Mouse (Mus musculus) CH12.LX (cell line): ENCODE results near the gene Igsf10. TPM values are rescaled to one million over a fixed set of nuclear protein-coding genes. Genes with fewer than 3 reads are reported as not detected.
"Not testable (repeated sequence)": the region's sequence is repeated elsewhere in the genome, so short reads cannot be mapped to it uniquely, and the experiment has no call there.

ENCODE experiments used
- DNase-seq: peaks from one replicate; pipeline ENCODE4 v3.0.0-alpha.2; 2013; ENCODE audit errors: extremely low read depth
- H3K27ac ChIP-seq: 2 replicates; pipeline ENCODE4 v1.5.1; 2012; ENCODE audit warnings: low read depth, mild to moderate bottlenecking, control low read depth, moderate library complexity; ENCODE audit not compliant: insufficient read depth
- H3K27me3 ChIP-seq: replicated peaks from 2 replicates; pipeline ENCODE3; 2012; ENCODE audit warnings: inconsistent platforms
- H3K36me3 ChIP-seq, 2 experiments: replicated peaks in 1 of 2; 2 replicates each; pipeline versions ENCODE3 to v1.6.1; 2012; ENCODE audit warnings: inconsistent platforms in 1 of 2, low read length in 1 of 2, mild to moderate bottlenecking in 1 of 2, mixed read lengths in 1 of 2, moderate library complexity in 1 of 2; ENCODE audit not compliant: control insufficient read depth in 1 of 2, insufficient read depth in 1 of 2
- H3K4me1 ChIP-seq, 2 experiments: 2 replicates each; pipeline ENCODE4 v1.6.1; 2012; ENCODE audit warnings: inconsistent platforms in 1 of 2, moderate library complexity in 1 of 2; ENCODE audit not compliant: insufficient read depth in 2 of 2, control insufficient read depth in 1 of 2
- H3K4me2 ChIP-seq: 2 replicates; pipeline ENCODE4 v1.6.1; 2012; ENCODE audit warnings: low read depth, mild to moderate bottlenecking, control low read depth; ENCODE audit not compliant: poor library complexity, insufficient read depth, severe bottlenecking
- H3K4me3 ChIP-seq, 3 experiments: fragments of 150-350 bp in 1 of 3; sonication (generic) in 1 of 3; replicated peaks in 1 of 3; 2 replicates each; pipeline versions ENCODE3 to v1.5.1; 2011 to 2012; ENCODE audit warnings: low read depth in 2 of 3, low read length in 2 of 3, mild to moderate bottlenecking in 2 of 3, moderate library complexity in 2 of 3, control low read depth in 1 of 3, improper control_type of control experiment in 1 of 3, inconsistent platforms in 1 of 3, mixed read lengths in 1 of 3; ENCODE audit not compliant: poor library complexity in 1 of 3
- H3K79me2 ChIP-seq: replicated peaks from 2 replicates; pipeline ENCODE4 v1.6.1; 2012; ENCODE audit warnings: mild to moderate bottlenecking, moderate library complexity; ENCODE audit not compliant: control insufficient read depth, poor library complexity, insufficient read depth, severe bottlenecking; ENCODE audit errors: extremely low read depth
- H3K9ac ChIP-seq: 2 replicates; pipeline ENCODE4 v1.6.1; 2012; ENCODE audit warnings: low read depth, mild to moderate bottlenecking, control low read depth, moderate library complexity; ENCODE audit not compliant: insufficient read depth
- H3K9me3 ChIP-seq: replicated peaks from 2 replicates; pipeline ENCODE3; 2012; ENCODE audit warnings: low read length, inconsistent platforms, mixed read lengths
- BHLHE40 ChIP-seq: IDR thresholded peaks from 2 replicates; pipeline ENCODE4 v1.6.1; 2011; ENCODE audit warnings: mild to moderate bottlenecking, low read depth, low read length, improper control_type of control experiment
- CHD1 ChIP-seq: IDR thresholded peaks from 2 replicates; pipeline ENCODE4 v1.6.1; 2012; ENCODE audit warnings: low read depth, low read length, improper control_type of control experiment, inconsistent platforms
- CHD2 ChIP-seq: IDR thresholded peaks from 2 replicates; pipeline ENCODE4 v1.6.1; 2011; ENCODE audit warnings: low read length, improper control_type of control experiment
- E2F4 ChIP-seq: IDR thresholded peaks from 2 replicates; pipeline ENCODE4 v1.6.1; 2011; ENCODE audit warnings: low read depth, low read length, improper control_type of control experiment; ENCODE audit not compliant: insufficient replicate concordance
- ELF1 ChIP-seq: IDR thresholded peaks from 2 replicates; pipeline ENCODE4 v1.6.1; 2014; ENCODE audit warnings: low read depth, mild to moderate bottlenecking, inconsistent platforms, low read length, improper control_type of control experiment
- EP300 ChIP-seq: IDR thresholded peaks from 2 replicates; pipeline ENCODE4 v1.6.1; 2011; ENCODE audit warnings: low read length, improper control_type of control experiment
- ETS1 ChIP-seq: conservative IDR thresholded peaks from 2 replicates; pipeline ENCODE4 v1.6.1; 2012; ENCODE audit warnings: low read depth, mild to moderate bottlenecking, inconsistent platforms, low read length, improper control_type of control experiment, moderate library complexity
- GABPA ChIP-seq: IDR thresholded peaks from 2 replicates; pipeline ENCODE4 v1.6.1; 2012; ENCODE audit warnings: low read depth, low read length, improper control_type of control experiment, inconsistent platforms; ENCODE audit not compliant: insufficient replicate concordance
- HCFC1 ChIP-seq: IDR thresholded peaks from 2 replicates; pipeline ENCODE4 v1.6.1; 2012; ENCODE audit warnings: low read depth, mild to moderate bottlenecking, inconsistent platforms, low read length, improper control_type of control experiment
- IRF4 ChIP-seq: IDR thresholded peaks from 2 replicates; pipeline ENCODE4 v1.6.1; 2014; ENCODE audit warnings: low read depth, mild to moderate bottlenecking, inconsistent platforms, low read length, improper control_type of control experiment
- JUN ChIP-seq: IDR thresholded peaks from 2 replicates; pipeline ENCODE4 v1.6.1; 2011; ENCODE audit warnings: low read depth, mild to moderate bottlenecking, low read length, improper control_type of control experiment, moderate library complexity; ENCODE audit not compliant: insufficient read depth
- JUND ChIP-seq: conservative IDR thresholded peaks from 2 replicates; pipeline ENCODE4 v1.6.1; 2011; ENCODE audit warnings: low read depth, low read length, improper control_type of control experiment
- MAX ChIP-seq: IDR thresholded peaks from 2 replicates; pipeline ENCODE4 v1.6.1; 2011; ENCODE audit warnings: low read length, improper control_type of control experiment
- MEF2A ChIP-seq: IDR thresholded peaks from 2 replicates; pipeline ENCODE4 v1.6.1; 2014; ENCODE audit warnings: low read depth, mild to moderate bottlenecking, inconsistent platforms, low read length, improper control_type of control experiment, borderline replicate concordance
- MXI1 ChIP-seq: IDR thresholded peaks from 2 replicates; pipeline ENCODE4 v1.6.1; 2011; ENCODE audit warnings: mild to moderate bottlenecking, low read depth, low read length, improper control_type of control experiment
- MYC ChIP-seq: IDR thresholded peaks from 2 replicates; pipeline ENCODE4 v1.6.1; 2011; ENCODE audit warnings: low read depth, mild to moderate bottlenecking, improper control_type of control experiment, low read length
- NELFE ChIP-seq: IDR thresholded peaks from 2 replicates; pipeline ENCODE4 v1.6.1; 2011; ENCODE audit warnings: low read depth, low read length, improper control_type of control experiment
- NRF1 ChIP-seq: IDR thresholded peaks from 2 replicates; pipeline ENCODE4 v1.6.1; 2014; ENCODE audit warnings: low read depth, mild to moderate bottlenecking, inconsistent platforms, low read length, improper control_type of control experiment, moderate library complexity
- PAX5 ChIP-seq: IDR thresholded peaks from 2 replicates; pipeline ENCODE4 v1.6.1; 2012; ENCODE audit warnings: low read length, inconsistent platforms, mixed read lengths
- POLR2A ChIP-seq: IDR thresholded peaks from 2 replicates; pipeline ENCODE4 v1.6.1; 2011; ENCODE audit warnings: low read depth, mild to moderate bottlenecking, improper control_type of control experiment, low read length
- POLR2AphosphoS2 ChIP-seq: IDR thresholded peaks from 2 replicates; pipeline ENCODE4 v1.6.1; 2011; ENCODE audit warnings: low read depth, low read length, improper control_type of control experiment
- RCOR1 ChIP-seq: conservative IDR thresholded peaks from 2 replicates; pipeline ENCODE4 v1.6.1; 2012; ENCODE audit warnings: low read depth, mild to moderate bottlenecking, inconsistent platforms, low read length, improper control_type of control experiment
- SIN3A ChIP-seq: IDR thresholded peaks from 2 replicates; pipeline ENCODE4 v1.6.1; 2012; ENCODE audit warnings: low read length, improper control_type of control experiment, inconsistent platforms
- TBP ChIP-seq: conservative IDR thresholded peaks from 2 replicates; pipeline ENCODE4 v1.6.1; 2011; ENCODE audit warnings: low read depth, low read length, improper control_type of control experiment
- TCF12 ChIP-seq: IDR thresholded peaks from 2 replicates; pipeline ENCODE4 v1.6.1; 2014; ENCODE audit warnings: low read depth, mild to moderate bottlenecking, inconsistent platforms, low read length, improper control_type of control experiment
- UBTF ChIP-seq: IDR thresholded peaks from 2 replicates; pipeline ENCODE4 v1.6.1; 2012; ENCODE audit warnings: low read depth, mild to moderate bottlenecking, inconsistent platforms, low read length, improper control_type of control experiment, moderate library complexity
- USF1 ChIP-seq: IDR thresholded peaks from 2 replicates; pipeline ENCODE4 v1.6.1; 2014; ENCODE audit warnings: low read depth, mild to moderate bottlenecking, inconsistent platforms, low read length, improper control_type of control experiment
- ZC3H11A ChIP-seq: IDR thresholded peaks from 2 replicates; pipeline ENCODE4 v1.6.1; 2012; ENCODE audit warnings: low read depth, mild to moderate bottlenecking, inconsistent platforms, low read length, improper control_type of control experiment
- ZKSCAN1 ChIP-seq: IDR thresholded peaks from 2 replicates; pipeline ENCODE4 v1.6.1; 2012; ENCODE audit warnings: low read depth, inconsistent platforms, low read length, improper control_type of control experiment, borderline replicate concordance
- ZMIZ1 ChIP-seq: IDR thresholded peaks from 2 replicates; pipeline ENCODE4 v1.6.1; 2012; ENCODE audit warnings: low read depth, mild to moderate bottlenecking, inconsistent platforms, low read length, improper control_type of control experiment
- ZNF384 ChIP-seq: IDR thresholded peaks from 2 replicates; pipeline ENCODE4 v1.6.1; 2012; ENCODE audit warnings: low read depth, low read length, improper control_type of control experiment, inconsistent platforms
- dilution Hi-C: fragments of 300-500 bp; cut with MboI; formaldehyde crosslinking; loops from 2 replicates; pipeline ENCODE4 v1.14.3; 2020; ENCODE audit warnings: low sequenced_read_pairs; ENCODE audit not compliant: extremely low pct_unique_long_range_greater_than_20kb, extremely low pct_ligation_motif_present
- in situ Hi-C: fragments of 300-500 bp; cut with MboI; formaldehyde crosslinking; loops from 3 replicates; pipeline ENCODE4 v1.14.3; 2019; ENCODE audit warnings: low sequenced_read_pairs, low pct_ligation_motif_present, low pct_unique_long_range_greater_than_20kb, mixed read lengths
- polyA plus RNA-seq: library from polyadenylated mRNA; unstranded; fragments of >175 nt; gene quantifications from 2 replicates; pipeline ENCODE4 v1.2.1, GENCODE M21; 2012; ENCODE audit warnings: low read depth; ENCODE audit not compliant: insufficient read length
- total RNA-seq, 2 experiments: library from RNA; depleted of rRNA; stranded (reverse); fragments of 300-350 nt in 1 of 2; fragments of >200 nt in 1 of 2; gene quantifications; 2 replicates each; pipeline ENCODE4 v1.2.3; 2012 to 2014

Gene Igsf10
- total and polyA plus RNA-seq, 3 experiments = not detected

DNA sequence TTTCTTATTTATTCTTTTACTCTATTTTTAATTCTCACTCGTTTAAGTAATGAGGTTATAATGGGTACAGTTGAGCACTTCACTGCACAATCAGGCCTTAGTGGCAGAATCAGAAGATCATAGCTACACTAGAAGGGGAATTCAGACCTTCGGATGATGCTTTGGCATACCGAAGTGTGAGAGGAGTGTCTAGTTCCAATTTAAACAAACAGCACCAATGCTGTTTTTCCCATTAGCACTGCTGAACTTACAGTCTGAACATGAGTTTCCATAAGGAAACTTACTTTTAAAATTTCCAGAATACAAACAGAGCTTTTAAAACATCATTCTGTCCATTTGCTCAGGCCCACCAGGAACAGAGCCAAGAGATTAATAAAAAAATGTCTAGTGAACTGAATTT lies 40.8 kb upstream of the Igsf10 start:
- peaks cover 2 to 12% of the 10 kb centered on the region in 2 experiments; a peak in 3 of 4 replicates for H3K4me1 ChIP-seq
- TF ChIP-seq JUND = no peak
- TF ChIP-seq BHLHE40 = no peak
- TF ChIP-seq MAX = no peak
- no peak for TF ChIP-seq ELF1
- TF ChIP-seq TBP = no peak
- no peak for TF ChIP-seq PAX5
- TF ChIP-seq E2F4 = no peak
- no peak for TF ChIP-seq GABPA
- TF ChIP-seq UBTF = no peak
- no peak for TF ChIP-seq MYC
- TF ChIP-seq MXI1 = no peak
- no peak for TF ChIP-seq JUN
- no peak for TF ChIP-seq CHD2
- TF ChIP-seq ETS1 = no peak
- TF ChIP-seq NRF1 = no peak
- no peak for TF ChIP-seq ZC3H11A
- no peak for TF ChIP-seq POLR2AphosphoS2
- no peak for TF ChIP-seq HCFC1
- no peak for TF ChIP-seq NELFE
- no peaks in the 10 kb centered on the region for H3K79me2 ChIP-seq
- no peak overlapping the region for H3K27ac ChIP-seq
- H3K4me3 ChIP-seq = no peak overlapping the region
- H3K4me2 ChIP-seq = no peak overlapping the region
- in situ Hi-C loops = no loop called here
- H3K36me3 ChIP-seq = no peaks in the 10 kb centered on the region
- H3K9me3 ChIP-seq = no peaks in the 10 kb centered on the region
- no peaks in the 10 kb centered on the region for H3K27me3 ChIP-seq
- H3K9ac ChIP-seq = no peak overlapping the region
- dilution Hi-C loops = no loop called here
- no peak for DNase-seq

DNA sequence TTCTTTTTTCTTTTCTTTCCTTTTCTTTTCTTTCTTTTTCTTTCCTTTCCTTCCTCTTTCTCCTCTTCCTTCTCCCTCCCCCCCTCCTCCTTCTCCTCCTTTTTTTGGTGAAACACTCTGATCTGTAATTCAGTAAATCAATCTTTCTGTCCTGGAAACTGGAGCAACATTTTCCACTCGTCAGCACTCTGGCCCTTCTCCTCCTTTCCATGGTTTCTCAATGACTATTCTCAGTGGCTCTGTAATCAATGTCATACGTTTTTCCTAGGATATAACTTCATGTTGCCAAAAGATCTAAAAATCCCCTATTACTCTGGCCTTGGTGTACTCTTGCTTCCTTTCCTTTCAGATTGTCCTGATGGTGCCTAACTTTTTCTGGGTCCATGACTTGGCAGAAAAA lies 40.1 kb upstream of the Igsf10 start:
- TF ChIP-seq ETS1 (no peak), ZC3H11A (no peak), MXI1 (no peak), RCOR1 (no peak), NELFE (no peak), MEF2A (no peak), ZNF384 (no peak), POLR2AphosphoS2 (no peak), CHD2 (no peak), POLR2A (no peak), BHLHE40 (no peak), GABPA (no peak), ZKSCAN1 (no peak), EP300 (no peak), CHD1 (no peak), SIN3A (no peak), ZMIZ1 (no peak), TCF12 (no peak), IRF4 (no peak), USF1 (no peak)
- in situ Hi-C loops (no loop called here), dilution Hi-C loops (no loop called here)
- Histone ChIP-seq H3K4me2 (no peak overlapping the region), H3K4me3 (no peak overlapping the region), H3K9ac (no peak overlapping the region), H3K27ac (no peak overlapping the region), H3K36me3 (no peaks in the 10 kb centered on the region), H3K9me3 (no peaks in the 10 kb centered on the region), H3K4me1 (peaks cover 2 to 12% of the 10 kb centered on the region in 2 experiments; a peak in 3 of 4 replicates), H3K27me3 (no peaks in the 10 kb centered on the region), H3K79me2 (no peaks in the 10 kb centered on the region)
- DNase-seq = no peak

- dilution Hi-C loops = not testable (repeated sequence)
These were observed 34.6 kb upstream of the Igsf10 start for GRCm38 (mm10) chr3:59378791-59379190.

More at GRCm38 (mm10) chr3:59378791-59379190, 34.6 kb upstream of the Igsf10 start:
- H3K4me1 ChIP-seq = peaks cover 2 to 12% of the 10 kb centered on the region in 2 experiments; a peak in 3 of 4 replicates
- DNase-seq, H3K27ac ChIP-seq, H3K4me3 ChIP-seq, H3K9ac ChIP-seq, H3K9me3 ChIP-seq, H3K27me3 ChIP-seq, H3K4me2 ChIP-seq, in situ Hi-C loops, H3K79me2 ChIP-seq, H3K36me3 ChIP-seq: not testable (repeated sequence)
